Mouse (Mus musculus): Measurements from ENCODE around the gene Kcnip4.

The Kcnip4 gene

GRCm38 (mm10) chr5:48583431-48583830 is 941.3 kb downstream of the Kcnip4 start:
- peak; percentile 60 for DNase-seq (ENCODE audit: low read depth, low spot score)

GRCm38 (mm10) chr5:48563996-48564587 is 960.6 kb downstream of the Kcnip4 start:
- DNase-seq (ENCODE audit: low read depth, low spot score), result no peak

- DNase-seq (ENCODE audit: low read depth, low spot score), result no peak
These were observed 973.0 kb downstream of the Kcnip4 start for GRCm38 (mm10) chr5:48551753-48552152.

- no peak for DNase-seq (ENCODE audit: low read depth, low spot score)
These were observed 978.9 kb downstream of the Kcnip4 start for GRCm38 (mm10) chr5:48545825-48546224.

GRCm38 (mm10) chr5:48544784-48545734 is 979.6 kb downstream of the Kcnip4 start:
- DNase-seq (ENCODE audit: low read depth, low spot score), result peak; percentile 11

GRCm38 (mm10) chr5:48518035-48518434 is 1006.7 kb downstream of the Kcnip4 start:
- DNase-seq (ENCODE audit: low read depth, low spot score), result no peak

- no peak for DNase-seq (ENCODE audit: low read depth, low spot score)
These were observed 1011.4 kb downstream of the Kcnip4 start for GRCm38 (mm10) chr5:48513354-48513753.

GRCm38 (mm10) chr5:48511357-48511756 is 1013.4 kb downstream of the Kcnip4 start:
- no peak for DNase-seq (ENCODE audit: low read depth, low spot score)

- no peak for DNase-seq (ENCODE audit: low read depth, low spot score)
These were observed 1014.5 kb downstream of the Kcnip4 start for GRCm38 (mm10) chr5:48510241-48510640.

GRCm38 (mm10) chr5:48509194-48509930 is 1015.3 kb downstream of the Kcnip4 start:
- no peak for DNase-seq (ENCODE audit: low read depth, low spot score)

GRCm38 (mm10) chr5:48503094-48503493 is 1021.6 kb downstream of the Kcnip4 start:
- DNase-seq (ENCODE audit: low read depth, low spot score), result no peak

- no peak for DNase-seq (ENCODE audit: low read depth, low spot score)
These were observed 1022.3 kb downstream of the Kcnip4 start for GRCm38 (mm10) chr5:48502442-48502841.

GRCm38 (mm10) chr5:48500204-48500603 is 1024.5 kb downstream of the Kcnip4 start:
- DNase-seq (ENCODE audit: low read depth, low spot score), result no peak

GRCm38 (mm10) chr5:48490864-48491477 is 1033.7 kb downstream of the Kcnip4 start:
- DNase-seq (ENCODE audit: low read depth, low spot score), result no peak

GRCm38 (mm10) chr5:48489549-48490288 is 1035.0 kb downstream of the Kcnip4 start:
- DNase-seq (ENCODE audit: low read depth, low spot score), result peak; percentile 41

- no peak for DNase-seq (ENCODE audit: low read depth, low spot score)
These were observed 1041.6 kb downstream of the Kcnip4 start for GRCm38 (mm10) chr5:48483112-48483511.

- no peak for DNase-seq (ENCODE audit: low read depth, low spot score)
These were observed 1064.5 kb downstream of the Kcnip4 start for GRCm38 (mm10) chr5:48460221-48460620.

- DNase-seq (ENCODE audit: low read depth, low spot score), result no peak
These were observed 1075.8 kb downstream of the Kcnip4 start for GRCm38 (mm10) chr5:48448888-48449287.

GRCm38 (mm10) chr5:48430459-48430858 is 1094.2 kb downstream of the Kcnip4 start:
- peak; percentile 56 for DNase-seq (ENCODE audit: low read depth, low spot score)

- DNase-seq (ENCODE audit: low read depth, low spot score), result no peak
These were observed 1102.8 kb downstream of the Kcnip4 start for GRCm38 (mm10) chr5:48421957-48422356.

GRCm38 (mm10) chr5:48419741-48420140 is 1105.0 kb downstream of the Kcnip4 start:
- DNase-seq (ENCODE audit: low read depth, low spot score), result no peak

Data from mesoderm, embryonic 11.5 days (tissue).